Mouse (Mus musculus) c-Kit-negative CD71-positive TER-119-positive erythroid progenitor cells, embryonic 14.5 days (primary cell): ENCODE results near the gene Dusp11.
"Not testable (repeated sequence)": the region's sequence is repeated elsewhere in the genome, so short reads cannot be mapped to it uniquely, and the experiment has no call there.

Experiments used
- DNase-seq: peaks from one replicate; pipeline ENCODE4 v3.0.0-alpha.2; 2013; ENCODE audit warnings: low read depth, low spot score

The Dusp11 gene

GRCm38 (mm10) chr6:85961101-85962091 lies at the start of gene Dusp11:
Dusp11 (minus strand) TSS chr6:85961667.
- peak; percentile 79 for DNase-seq

- peak; percentile 20 for DNase-seq
Observed at GRCm38 (mm10) chr6:86009980-86010379, 48.5 kb upstream of the Dusp11 start.

DNA sequence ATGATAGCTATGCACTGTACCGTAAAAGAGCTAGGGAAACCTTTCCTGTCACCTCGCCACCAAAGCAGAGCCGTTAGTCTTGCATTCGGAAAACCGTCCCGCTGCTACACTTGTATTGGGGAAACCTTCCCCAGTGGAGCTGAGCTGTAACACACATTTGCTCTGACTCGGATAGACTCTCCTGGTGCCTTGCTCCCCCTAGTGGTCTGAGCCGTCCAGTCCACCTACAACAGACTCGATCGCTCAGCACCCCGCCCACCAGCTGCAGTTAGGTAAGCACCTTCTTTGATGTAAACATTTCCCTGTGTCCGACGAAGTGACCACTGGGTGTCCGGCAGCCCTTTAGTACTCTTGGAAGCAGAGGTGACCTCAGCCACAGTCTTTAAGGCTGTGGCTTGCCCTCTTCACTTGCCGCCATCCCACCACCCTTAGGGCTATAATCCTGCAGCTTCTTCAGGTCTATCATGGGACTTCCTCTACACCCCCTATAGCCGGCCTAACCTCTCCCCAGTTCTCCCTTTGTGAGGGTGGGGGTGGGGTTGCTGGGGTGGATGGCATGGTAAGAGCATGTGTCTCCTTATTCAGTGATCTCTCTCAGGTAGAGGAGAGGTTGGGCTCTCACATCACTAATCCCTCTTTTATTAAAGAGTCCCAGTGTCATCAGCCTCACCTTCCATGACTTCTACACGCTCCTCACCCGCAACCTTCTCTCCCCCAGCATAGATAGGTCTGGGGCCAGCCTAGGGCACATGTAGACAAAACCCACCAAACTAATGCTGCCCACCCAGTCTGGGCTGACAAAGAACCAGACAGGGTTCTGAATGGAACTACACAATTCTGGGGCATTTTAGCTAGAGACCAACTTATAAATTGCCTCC lies 43.0 kb upstream of the Dusp11 start:
- peak; percentile 65 for DNase-seq

GRCm38 (mm10) chr6:86003405-86003925 lies 42.0 kb upstream of the Dusp11 start:
- peak; percentile 19 for DNase-seq

DNA sequence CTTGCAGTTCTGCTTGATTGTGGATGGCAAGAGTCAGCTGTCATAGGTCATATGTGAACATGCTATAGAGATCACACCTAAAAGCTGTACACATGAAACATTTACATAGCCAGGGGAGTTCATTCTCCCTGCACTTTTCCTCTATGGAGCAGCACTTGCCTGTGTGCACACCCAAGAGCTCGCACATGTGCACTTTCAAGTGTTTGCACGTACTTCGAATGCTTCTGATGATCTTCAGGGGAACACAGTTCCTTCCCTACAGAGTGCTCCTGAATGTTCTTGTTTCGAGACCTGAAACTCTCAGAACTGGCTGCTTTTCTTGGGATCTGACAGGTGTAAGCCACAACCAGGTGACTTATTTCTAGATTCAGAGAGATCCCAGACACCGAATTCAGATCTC lies 29.3 kb upstream of the Dusp11 start:
- DNase-seq: not testable (repeated sequence)

DNA sequence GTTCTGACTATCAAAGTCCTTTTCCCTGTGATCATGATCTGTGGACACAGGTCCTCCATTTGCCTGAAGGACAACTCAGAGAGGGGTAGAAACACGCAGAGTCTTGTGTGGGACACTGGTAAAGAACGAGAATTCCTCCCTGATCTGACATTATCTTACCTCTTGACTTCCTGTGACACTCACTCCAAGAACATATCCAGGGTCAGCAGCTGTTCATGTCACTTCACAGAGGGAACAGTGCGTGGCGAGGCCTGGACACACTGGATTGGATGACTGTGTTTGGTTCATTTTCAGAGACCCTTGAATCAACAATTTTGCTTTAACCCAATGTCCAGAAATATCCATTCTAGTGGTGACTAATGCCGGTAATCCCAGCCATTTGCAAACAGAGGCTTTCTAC lies 28.1 kb upstream of the Dusp11 start:
- not testable (repeated sequence) for DNase-seq

GRCm38 (mm10) chr6:85984351-85984750 lies 22.9 kb upstream of the Dusp11 start:
- no peak for DNase-seq

DNA sequence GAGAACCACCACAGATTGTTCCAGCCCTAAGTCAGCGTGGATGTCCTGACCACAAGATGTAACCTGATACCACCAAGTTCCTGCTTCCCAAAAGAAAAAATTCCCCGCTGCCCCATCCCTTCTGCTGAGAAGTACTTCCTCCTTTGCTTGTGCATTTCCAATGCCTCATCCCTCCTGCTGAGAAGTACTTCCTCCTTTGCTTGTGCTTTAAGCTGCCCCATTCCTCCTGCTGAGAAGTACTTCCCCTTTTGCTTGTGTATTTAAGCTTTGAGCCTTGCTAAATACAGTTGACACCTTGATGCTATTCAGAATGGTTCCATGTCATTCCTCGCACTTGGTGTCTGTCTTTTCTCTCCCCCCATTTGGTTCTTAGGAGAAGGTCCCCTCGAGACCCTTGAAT lies 17.3 kb upstream of the Dusp11 start:
- not testable (repeated sequence) for DNase-seq

DNA sequence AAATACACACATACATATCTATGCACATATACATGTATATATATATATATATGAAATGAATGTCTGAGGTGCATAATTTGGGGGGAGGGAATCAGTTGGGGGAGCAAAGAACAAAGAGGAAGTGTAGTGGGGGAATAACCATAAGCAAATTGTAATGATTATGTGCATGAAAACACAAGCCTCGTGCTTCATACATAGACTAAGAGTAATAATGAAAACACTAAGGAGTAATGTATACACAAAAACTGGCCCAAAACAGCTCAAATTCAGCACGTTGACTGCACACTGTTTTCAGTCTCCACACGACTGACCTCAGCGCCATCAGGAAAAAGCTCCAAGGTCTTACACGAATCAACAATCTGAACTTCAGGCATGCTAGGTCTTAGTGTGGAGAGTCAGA lies 14.8 kb upstream of the Dusp11 start:
- DNase-seq: no peak

DNA sequence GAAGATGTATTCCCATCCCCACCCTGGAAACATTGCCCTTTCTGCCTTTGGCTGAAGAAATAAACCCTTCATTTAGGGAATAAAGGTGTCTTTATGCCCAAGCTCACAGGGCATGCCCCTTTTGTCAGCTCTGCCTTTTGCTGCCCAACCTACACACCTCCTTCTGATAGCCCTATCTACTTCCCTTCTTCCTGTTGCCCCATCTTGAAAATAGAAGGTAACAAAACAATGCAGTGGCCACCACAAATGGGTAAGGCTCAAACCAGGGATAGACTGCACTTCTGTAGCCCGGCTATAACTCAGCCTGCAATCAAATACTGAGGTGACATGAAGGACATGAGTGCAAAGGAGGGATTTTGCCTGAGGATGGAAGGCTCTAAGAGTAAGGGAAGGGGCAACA lies 14.3 kb upstream of the Dusp11 start:
- DNase-seq: no peak

DNA sequence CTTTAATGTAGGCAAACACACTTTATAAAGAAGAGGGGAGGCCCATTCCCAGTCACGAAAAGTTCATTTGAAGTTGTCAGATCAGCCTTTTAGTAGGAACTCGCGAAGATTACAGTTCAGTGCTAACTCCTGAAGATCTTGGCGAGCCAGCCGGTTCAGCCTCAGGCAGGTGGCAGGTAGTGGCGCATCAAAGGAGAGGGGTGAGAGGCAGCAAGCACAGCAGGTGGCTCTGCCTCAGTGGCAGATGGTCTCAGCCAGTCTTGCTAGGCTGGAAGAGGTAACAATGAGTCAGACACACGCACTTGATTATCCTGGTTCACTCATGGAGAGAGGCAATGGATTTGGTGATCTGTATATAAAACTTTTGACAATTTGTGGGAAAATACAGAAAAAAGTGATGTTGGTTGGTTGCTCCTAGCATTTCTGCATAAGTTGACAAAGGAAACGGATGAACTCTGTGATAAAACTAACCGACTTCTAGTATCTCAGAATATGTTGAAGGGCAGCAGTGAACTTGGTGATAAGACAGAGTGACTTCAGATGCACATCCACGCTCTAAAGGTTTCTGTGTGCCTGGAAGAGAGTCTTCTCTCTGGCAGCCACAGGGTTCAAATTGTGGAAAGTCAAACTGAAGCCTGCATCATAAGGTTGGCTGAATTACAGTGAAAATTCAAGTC lies 13.6 kb upstream of the Dusp11 start:
- no peak for DNase-seq

DNA sequence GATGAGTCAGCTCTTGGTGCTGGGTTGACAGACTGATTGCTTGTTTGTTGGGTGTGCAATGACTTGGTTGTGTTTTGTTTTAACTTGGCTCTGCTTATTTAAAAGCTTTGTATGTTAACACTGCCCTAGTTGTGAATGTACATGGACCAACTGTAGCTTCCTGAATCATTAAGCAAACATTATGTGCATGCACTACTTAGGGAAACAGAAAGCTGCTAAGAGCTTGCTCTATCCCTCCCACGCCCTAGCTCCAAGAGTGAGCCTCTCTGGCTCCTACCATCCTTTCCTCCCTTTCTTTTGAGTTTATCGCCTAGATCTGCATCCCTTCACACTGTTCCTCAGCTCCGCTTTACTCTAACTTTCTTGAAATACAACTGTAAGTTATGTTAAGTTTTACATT lies 11.9 kb upstream of the Dusp11 start:
- DNase-seq: no peak

DNA sequence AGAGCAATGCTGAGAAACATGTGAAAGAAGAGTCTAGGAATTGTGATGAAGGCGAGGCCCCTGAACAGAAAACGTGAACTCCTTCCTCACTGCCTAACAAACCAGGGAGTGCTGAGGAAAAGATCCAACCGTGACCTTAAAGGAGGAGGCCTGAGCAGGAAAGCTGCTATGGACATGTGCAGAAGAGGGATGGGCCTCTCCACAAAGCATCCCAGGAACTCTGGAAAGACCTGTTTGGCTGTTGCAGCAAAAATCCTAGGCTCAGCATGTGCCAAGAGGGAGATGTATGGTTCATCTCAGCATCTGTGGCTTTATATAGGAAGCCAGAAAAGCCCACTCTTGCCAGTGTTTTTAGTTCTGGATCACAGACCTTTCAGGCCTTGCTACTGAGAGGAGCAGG lies 11.2 kb upstream of the Dusp11 start:
- no peak for DNase-seq

DNA sequence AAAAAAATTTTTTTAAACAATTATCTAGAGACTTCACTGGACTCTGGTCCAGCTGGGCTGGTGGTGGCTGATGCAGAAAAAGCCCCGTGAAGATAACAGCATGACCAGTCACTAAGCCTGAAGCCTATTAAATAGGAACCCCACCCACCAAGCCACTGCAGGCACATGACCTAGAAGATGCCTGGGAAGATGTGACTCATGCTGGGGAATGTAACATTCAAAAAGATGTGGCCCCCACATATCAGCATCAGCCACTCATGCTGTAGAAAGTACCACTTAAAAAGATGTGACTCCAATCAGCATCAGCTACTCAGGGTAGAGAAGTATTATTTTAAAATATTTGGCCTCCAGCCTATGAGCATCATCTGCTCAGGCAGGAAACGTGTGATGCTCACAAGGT lies 8.4 kb upstream of the Dusp11 start:
- DNase-seq: no peak

GRCm38 (mm10) chr6:85966686-85967085 lies 5.2 kb upstream of the Dusp11 start:
- no peak for DNase-seq

GRCm38 (mm10) chr6:85966081-85966480 lies 4.6 kb upstream of the Dusp11 start:
- not testable (repeated sequence) for DNase-seq

GRCm38 (mm10) chr6:85957581-85957980 lies 3.9 kb downstream of the Dusp11 start:
- no peak for DNase-seq

DNA sequence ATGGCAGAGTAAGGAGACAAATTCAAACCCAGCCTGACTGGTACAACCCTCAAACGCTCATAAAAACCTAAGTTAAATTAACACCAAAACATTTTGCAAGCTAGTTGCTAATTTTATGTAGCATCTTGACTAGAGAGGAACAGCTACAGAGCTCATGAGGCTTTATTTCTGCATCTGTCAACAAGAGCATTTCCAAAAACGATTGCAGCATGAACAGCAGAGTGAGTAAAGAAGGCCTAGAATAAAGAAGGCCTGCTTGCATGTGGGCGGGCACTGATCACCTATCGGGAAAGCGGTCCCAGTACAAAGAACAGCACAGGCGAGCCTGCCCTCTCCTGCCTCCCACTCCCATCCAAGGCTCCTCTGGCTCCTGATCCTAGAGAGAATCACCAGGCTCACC lies 12.9 kb downstream of the Dusp11 start:
- DNase-seq: no peak

GRCm38 (mm10) chr6:85942469-85942868 lies 19.0 kb downstream of the Dusp11 start:
- no peak for DNase-seq

GRCm38 (mm10) chr6:85938701-85939100 lies 22.8 kb downstream of the Dusp11 start:
- DNase-seq: no peak
